Mouse (Mus musculus): ENCODE measurements around the gene Abr.

Abr gene

GRCm38 (mm10) chr11:76623206-76623961, 1.3 kb upstream of the Abr start:
- DNase-seq = peak; percentile 38

- peak; percentile 24 for DNase-seq
Measured at GRCm38 (mm10) chr11:76622566-76623205, 572 bp upstream of the Abr start.

GRCm38 (mm10) chr11:76618134-76618533, 4.0 kb downstream of the Abr start:
- DNase-seq = no peak

GRCm38 (mm10) chr11:76614246-76614645, 7.9 kb downstream of the Abr start:
- no peak for DNase-seq

GRCm38 (mm10) chr11:76612638-76613104, 9.4 kb downstream of the Abr start:
- DNase-seq = peak; percentile 76

GRCm38 (mm10) chr11:76610948-76611347, 11.2 kb downstream of the Abr start:
- no peak for DNase-seq

- DNase-seq = no peak
Measured at GRCm38 (mm10) chr11:76606521-76606920, 15.6 kb downstream of the Abr start.

- no peak for DNase-seq
Measured at GRCm38 (mm10) chr11:76599219-76599618, 22.9 kb downstream of the Abr start.

GRCm38 (mm10) chr11:76598757-76599156, 23.4 kb downstream of the Abr start:
- no peak for DNase-seq

- DNase-seq = no peak
Measured at GRCm38 (mm10) chr11:76593620-76594326, 28.3 kb downstream of the Abr start.

- no peak for DNase-seq
Measured at GRCm38 (mm10) chr11:76589746-76590145, 32.4 kb downstream of the Abr start.

- no peak for DNase-seq
Measured at GRCm38 (mm10) chr11:76588632-76589485, 33.3 kb downstream of the Abr start.

- DNase-seq = no peak
Measured at GRCm38 (mm10) chr11:76588032-76588431, 34.1 kb downstream of the Abr start.

GRCm38 (mm10) chr11:76587333-76587732, 34.8 kb downstream of the Abr start:
- DNase-seq = no peak

- no peak for DNase-seq
Measured at GRCm38 (mm10) chr11:76586119-76586518, 36.0 kb downstream of the Abr start.

- DNase-seq = peak; percentile 73
Measured at GRCm38 (mm10) chr11:76577588-76578257, 44.4 kb downstream of the Abr start.

GRCm38 (mm10) chr11:76572820-76573385, 49.2 kb downstream of the Abr start:
- no peak for DNase-seq

- DNase-seq = no peak
Measured at GRCm38 (mm10) chr11:76571613-76571929, 50.5 kb downstream of the Abr start.

GRCm38 (mm10) chr11:76570741-76571612, 51.1 kb downstream of the Abr start:
- no peak for DNase-seq

GRCm38 (mm10) chr11:76570201-76570731, 51.8 kb downstream of the Abr start:
- DNase-seq = no peak

- DNase-seq = peak; percentile 7
Measured at GRCm38 (mm10) chr11:76569436-76569835, 52.7 kb downstream of the Abr start.
